Mouse (Mus musculus) left cerebral cortex, adult 2 months (tissue): ENCODE results near the gene Synrg. TPM values are rescaled to one million over a fixed set of nuclear protein-coding genes. Genes with fewer than 3 reads are reported as not detected.

Experiments used
- DNase-seq, 2 experiments: peaks; one replicate each; pipeline ENCODE4 v3.0.0; 2021 to 2022; ENCODE audit warnings: low spot score in 2 of 2, mixed read lengths in 1 of 2; ENCODE audit errors: extremely low spot score in 1 of 2
- H3K27ac ChIP-seq: fragments of 200-600 bp; 2 replicates; pipeline ENCODE4 v1.8.1; 2022
- H3K4me3 ChIP-seq: fragments of 200-600 bp; 2 replicates; pipeline ENCODE4 v1.8.1; 2022
- CTCF ChIP-seq: fragments of 200-600 bp; IDR thresholded peaks from 2 replicates; pipeline ENCODE4 v1.8.1; 2022; ENCODE audit warnings: antibody characterized with exemption, mild to moderate bottlenecking, moderate library complexity
- intact Hi-C: fragments of 180-260 bp; cut with DNase I; formaldehyde crosslinking; loops from one replicate; pipeline ENCODE4 v1.15.1; 2025
- total RNA-seq, 2 experiments: library from RNA; stranded (reverse); gene quantifications; 2 replicates each; pipeline ENCODE4 v1.2.3; 2021

Gene Synrg
- total RNA-seq, 2 experiments from 2014 or later = 61.2 to 61.3 TPM

- peak overlapping the region; percentile 95 for H3K27ac ChIP-seq
- peak overlapping the region; percentile 74 for H3K4me3 ChIP-seq
- peak; percentile 68 to 72 for DNase-seq
- intact Hi-C loops = no loop called here
- no peak for TF ChIP-seq CTCF
These were observed 104.2 kb downstream of the Synrg start for GRCm38 (mm10) chr11:84068191-84069033.

- no peak for TF ChIP-seq CTCF
- Histone ChIP-seq H3K27ac (peak within 1 kb of the TSS; percentile 95), H3K4me3 (peak within 1 kb of the TSS; percentile 74)
- no peak for DNase-seq
- intact Hi-C loops = no loop called here
These were observed 104.8 kb downstream of the Synrg start, which contains the start of gene Dusp14 for GRCm38 (mm10) chr11:84069034-84069370. Gene Dusp14, minus strand, starts transcription at chr11:84069261.

GRCm38 (mm10) chr11:84072904-84073651, 108.8 kb downstream of the Synrg start:
- DNase-seq = peak; percentile 54 to 64
- no peak overlapping the region for H3K4me3 ChIP-seq
- intact Hi-C loops = loop anchor here (1.0 kb wide), 1 partner anchor 24 kb away; no protein-coding TSS in a partner anchor
- H3K27ac ChIP-seq = peak overlapping the region; percentile 90
- no peak for TF ChIP-seq CTCF

- no peak for DNase-seq
- no peak for TF ChIP-seq CTCF
- intact Hi-C loops = loop anchor here (1.0 kb wide), 1 partner anchor 23 kb away; no protein-coding TSS in a partner anchor
- H3K27ac ChIP-seq = peak overlapping the region; percentile 90
- no peak overlapping the region for H3K4me3 ChIP-seq
These were observed 109.9 kb downstream of the Synrg start for GRCm38 (mm10) chr11:84073816-84074764.

GRCm38 (mm10) chr11:84077008-84077407, 112.8 kb downstream of the Synrg start:
- TF ChIP-seq CTCF = no peak
- no peak overlapping the region for H3K4me3 ChIP-seq
- no peak for DNase-seq
- intact Hi-C loops = no loop called here
- H3K27ac ChIP-seq = no peak overlapping the region

GRCm38 (mm10) chr11:84078601-84079000, 114.4 kb downstream of the Synrg start:
- H3K27ac ChIP-seq = peak overlapping the region; percentile 57
- no peak overlapping the region for H3K4me3 ChIP-seq
- TF ChIP-seq CTCF = no peak
- DNase-seq = no peak
- intact Hi-C loops = no loop called here

GRCm38 (mm10) chr11:84079361-84079760, 115.1 kb downstream of the Synrg start:
- no peak for DNase-seq
- intact Hi-C loops = no loop called here
- no peak for TF ChIP-seq CTCF
- Histone ChIP-seq H3K27ac (peak overlapping the region; percentile 57), H3K4me3 (no peak overlapping the region)

GRCm38 (mm10) chr11:84079887-84080286, 115.7 kb downstream of the Synrg start:
- intact Hi-C loops = no loop called here
- Histone ChIP-seq H3K27ac (peak overlapping the region; percentile 57), H3K4me3 (no peak overlapping the region)
- TF ChIP-seq CTCF = no peak
- no peak for DNase-seq

- no peak overlapping the region for H3K4me3 ChIP-seq
- DNase-seq = no peak
- intact Hi-C loops = no loop called here
- no peak for TF ChIP-seq CTCF
- H3K27ac ChIP-seq = peak overlapping the region; percentile 28; the same call in 1 of the 2 replicates
These were observed 116.1 kb downstream of the Synrg start for GRCm38 (mm10) chr11:84080327-84080726.

GRCm38 (mm10) chr11:84081901-84082300, 117.7 kb downstream of the Synrg start:
- no peak for DNase-seq
- Histone ChIP-seq H3K4me3 (no peak overlapping the region), H3K27ac (no peak overlapping the region)
- TF ChIP-seq CTCF = no peak
- intact Hi-C loops = no loop called here

GRCm38 (mm10) chr11:84090572-84090971, 126.3 kb downstream of the Synrg start:
- Histone ChIP-seq H3K4me3 (no peak overlapping the region), H3K27ac (no peak overlapping the region)
- intact Hi-C loops = no loop called here
- DNase-seq = no peak
- TF ChIP-seq CTCF = no peak

Other genes with a start within 250 kb of the Synrg start
- gene Wfdc21, start 217.5 kb upstream of the Synrg start, total RNA-seq = not detected
- gene Heatr6, start 210.7 kb upstream of the Synrg start, total RNA-seq = 10 to 100 TPM; 14.8 to 16.4 TPM
- gene Hnf1b, start 114.4 kb upstream of the Synrg start, total RNA-seq = under 1 TPM; 0.23 to 0.75 TPM
- 10 to 100 TPM; 13.3 to 15.2 TPM for gene Ddx52, start 22.4 kb upstream of the Synrg start, total RNA-seq
- gene Dusp14, start 104.8 kb downstream of the Synrg start, total RNA-seq = 10 to 100 TPM; 80.7 to 92.7 TPM
- 10 to 100 TPM; 34.0 to 35.5 TPM for gene Tada2a, start 165.2 kb downstream of the Synrg start, total RNA-seq
- 10 to 100 TPM; 80.8 to 81.2 TPM for gene Acaca, start 165.2 kb downstream of the Synrg start, total RNA-seq
- gene Gm11437, start 203.0 kb downstream of the Synrg start, total RNA-seq = not detected